Mouse (Mus musculus): Measurements from ENCODE around the gene Napb. TPM values are rescaled to one million over a fixed set of nuclear protein-coding genes. Genes with fewer than 3 reads are reported as not detected.

The Napb gene
- total RNA-seq, 2 experiments from 2014 or later, result 2.5 to 2.6 TPM

DNA sequence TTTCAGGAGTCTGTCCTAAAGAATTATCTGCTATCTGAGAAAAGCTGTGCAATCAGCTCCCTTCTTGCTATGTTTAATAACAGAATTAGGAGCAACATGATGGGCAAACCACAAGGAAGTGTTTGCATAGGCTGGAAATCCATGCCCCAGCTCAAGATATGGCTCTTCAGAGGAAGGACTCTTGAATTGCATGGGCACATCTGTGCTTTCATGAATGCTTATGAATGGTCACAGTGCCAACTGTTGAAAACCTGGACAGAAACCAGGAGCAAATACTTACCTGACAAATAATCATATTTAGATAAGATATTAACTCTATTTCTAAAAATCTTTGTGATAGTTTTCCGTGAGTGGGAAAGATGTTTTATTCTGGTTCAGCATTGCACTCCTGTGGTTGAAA lies 45.4 kb downstream of the Napb start:
- DNase-seq, result no peak

DNA sequence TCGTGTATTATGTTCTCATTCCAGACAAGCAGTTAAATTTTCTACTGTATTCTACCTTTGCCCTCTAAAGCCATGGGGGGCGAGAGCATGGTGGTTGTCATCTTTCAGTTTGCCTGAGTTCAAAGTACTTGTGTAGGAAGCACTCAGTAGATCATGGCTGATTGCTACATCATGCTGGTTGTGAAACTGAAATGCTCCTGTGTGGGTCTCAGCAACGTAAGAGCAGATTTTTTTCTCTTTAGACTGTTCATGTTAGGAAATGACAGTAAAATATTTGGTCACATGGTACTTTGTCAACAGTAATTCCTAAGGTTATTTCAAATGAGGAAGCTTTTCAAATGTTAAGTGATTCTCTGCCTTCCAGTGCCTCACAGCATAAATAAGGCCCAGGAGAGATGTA lies 46.6 kb downstream of the Napb start:
- DNase-seq, result no peak

DNA sequence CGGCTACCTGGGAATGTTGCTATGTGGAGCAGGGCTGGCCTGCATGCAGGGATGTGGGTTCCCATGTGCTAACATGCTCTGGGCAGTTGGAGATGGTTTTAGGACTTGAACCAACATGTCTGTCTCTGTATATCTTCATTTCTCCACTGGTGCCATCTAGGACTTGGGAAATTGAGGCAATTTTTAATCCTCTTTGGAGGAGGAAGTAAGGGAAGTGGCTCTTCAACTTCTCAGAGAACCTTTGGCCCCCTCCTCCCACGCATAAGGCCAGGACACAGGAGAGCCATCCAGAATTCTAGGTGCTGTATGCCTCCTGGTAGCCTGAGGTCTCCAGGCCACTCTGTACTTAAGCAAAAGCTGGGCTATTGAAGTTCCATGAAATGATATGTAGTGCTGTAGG lies 47.3 kb downstream of the Napb start:
- no peak for DNase-seq

DNA sequence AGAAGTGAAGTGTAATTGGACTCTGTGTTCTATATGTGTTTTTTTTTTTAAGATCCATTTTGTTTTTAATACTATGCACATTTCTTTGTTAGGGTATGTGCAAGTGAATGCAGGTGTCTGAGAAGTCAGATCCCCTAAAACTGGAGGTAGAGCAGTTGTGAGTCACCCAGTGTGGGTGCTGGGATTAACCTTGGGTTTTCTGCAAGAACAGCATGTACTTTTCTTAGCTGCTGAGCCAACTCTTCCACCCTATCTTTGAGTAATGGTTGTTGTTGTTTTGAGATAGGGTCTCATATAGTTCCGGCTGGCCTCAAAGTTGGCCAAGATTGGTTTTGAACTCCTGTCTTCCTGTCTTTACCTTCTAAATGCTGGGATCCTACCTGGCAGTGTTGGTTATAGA lies 49.2 kb downstream of the Napb start:
- no peak for DNase-seq

DNA sequence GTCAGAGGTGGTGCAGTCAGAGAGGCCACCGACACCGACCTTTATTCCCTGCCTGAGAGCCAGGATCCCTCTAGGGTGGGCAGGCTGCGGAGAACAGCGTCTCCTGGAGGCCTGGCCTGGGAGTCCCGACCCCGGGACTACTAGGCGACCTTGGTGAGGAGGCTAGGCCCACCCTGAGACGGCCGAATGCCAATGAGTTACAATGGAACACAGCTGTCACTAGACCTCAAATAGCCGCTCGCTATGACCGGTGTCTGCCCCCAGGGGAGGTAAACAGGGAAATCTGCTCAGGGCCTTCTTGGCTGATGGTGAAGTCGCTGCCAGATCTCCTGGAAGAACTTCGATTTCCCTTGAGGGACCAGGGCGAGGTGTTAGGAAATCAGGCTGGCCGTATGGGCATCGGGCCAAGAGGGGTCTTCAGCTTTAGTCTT lies 50.8 kb downstream of the Napb start:
- peak; percentile 79 for DNase-seq

DNA sequence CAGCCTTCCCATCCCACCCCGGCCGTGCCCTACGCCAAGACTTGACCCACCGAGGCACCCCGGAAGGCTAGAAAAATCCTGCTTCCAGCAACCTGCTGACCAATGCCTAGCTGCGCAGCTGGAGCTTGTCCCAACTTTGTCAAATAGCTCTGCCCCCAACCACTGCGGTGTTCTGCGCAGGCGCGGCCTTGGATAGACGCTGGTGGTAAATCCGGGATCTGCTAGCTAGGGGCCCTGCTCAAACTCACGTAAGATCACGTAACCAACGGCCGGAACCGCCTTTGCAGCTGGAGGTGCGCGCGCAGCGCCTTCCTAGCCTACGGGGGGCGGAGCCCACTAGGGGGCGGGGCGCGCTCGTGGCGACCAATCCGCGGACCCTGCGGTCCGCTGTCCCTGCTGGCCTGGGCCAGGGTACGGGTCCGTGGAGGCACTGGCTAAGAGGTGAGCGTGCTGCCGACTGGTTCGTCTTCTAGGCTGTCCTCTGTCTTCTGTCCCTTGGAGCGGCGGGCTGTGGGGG lies 51.4 kb downstream of the Napb start, which contains the start of gene Gzf1:
Gene Gzf1, plus strand, starts transcription at position 249 of the 517 bp plus-strand sequence.
- DNase-seq, result peak; percentile 100

DNA sequence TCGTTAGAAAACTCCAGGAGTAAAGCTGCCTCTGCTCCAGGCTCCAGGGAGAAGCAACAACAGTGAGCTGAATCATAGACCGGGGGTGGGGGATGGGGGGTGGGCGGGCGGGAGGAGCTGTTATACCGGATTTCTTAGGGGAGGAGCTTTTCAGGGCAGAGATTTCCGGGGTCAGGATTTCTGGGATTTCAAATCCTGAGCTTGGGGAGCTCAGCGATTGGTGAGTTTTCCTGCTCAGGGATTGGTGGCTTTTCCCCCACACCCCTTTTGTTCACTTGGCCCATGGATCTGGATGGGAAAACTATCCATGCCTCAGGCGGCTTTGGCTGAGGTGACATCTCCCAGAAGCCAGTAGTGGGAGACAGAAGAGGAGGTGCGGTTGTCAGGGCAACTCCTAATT lies 52.9 kb downstream of the Napb start:
- peak; percentile 59 for DNase-seq

DNA sequence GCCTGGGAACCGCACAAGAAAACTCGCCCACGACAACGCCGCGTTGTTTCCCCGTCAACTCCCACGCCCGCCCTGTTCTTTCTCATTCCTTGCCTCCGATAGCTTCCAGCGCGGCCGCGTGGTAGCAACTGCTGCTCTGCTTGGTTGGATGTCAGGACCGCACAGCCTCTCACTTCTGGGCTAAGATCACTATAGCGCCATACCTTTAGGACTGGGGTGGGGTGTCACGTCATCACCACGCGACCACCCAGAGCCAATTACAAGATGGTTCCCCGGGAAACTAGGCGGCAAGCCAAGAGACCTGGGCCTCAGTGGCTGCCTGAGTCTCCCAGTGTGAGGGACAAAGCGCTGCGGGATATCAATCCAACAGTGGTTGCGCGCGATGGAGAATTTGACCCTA lies 54.5 kb downstream of the Napb start:
- peak; percentile 81 for DNase-seq

DNA sequence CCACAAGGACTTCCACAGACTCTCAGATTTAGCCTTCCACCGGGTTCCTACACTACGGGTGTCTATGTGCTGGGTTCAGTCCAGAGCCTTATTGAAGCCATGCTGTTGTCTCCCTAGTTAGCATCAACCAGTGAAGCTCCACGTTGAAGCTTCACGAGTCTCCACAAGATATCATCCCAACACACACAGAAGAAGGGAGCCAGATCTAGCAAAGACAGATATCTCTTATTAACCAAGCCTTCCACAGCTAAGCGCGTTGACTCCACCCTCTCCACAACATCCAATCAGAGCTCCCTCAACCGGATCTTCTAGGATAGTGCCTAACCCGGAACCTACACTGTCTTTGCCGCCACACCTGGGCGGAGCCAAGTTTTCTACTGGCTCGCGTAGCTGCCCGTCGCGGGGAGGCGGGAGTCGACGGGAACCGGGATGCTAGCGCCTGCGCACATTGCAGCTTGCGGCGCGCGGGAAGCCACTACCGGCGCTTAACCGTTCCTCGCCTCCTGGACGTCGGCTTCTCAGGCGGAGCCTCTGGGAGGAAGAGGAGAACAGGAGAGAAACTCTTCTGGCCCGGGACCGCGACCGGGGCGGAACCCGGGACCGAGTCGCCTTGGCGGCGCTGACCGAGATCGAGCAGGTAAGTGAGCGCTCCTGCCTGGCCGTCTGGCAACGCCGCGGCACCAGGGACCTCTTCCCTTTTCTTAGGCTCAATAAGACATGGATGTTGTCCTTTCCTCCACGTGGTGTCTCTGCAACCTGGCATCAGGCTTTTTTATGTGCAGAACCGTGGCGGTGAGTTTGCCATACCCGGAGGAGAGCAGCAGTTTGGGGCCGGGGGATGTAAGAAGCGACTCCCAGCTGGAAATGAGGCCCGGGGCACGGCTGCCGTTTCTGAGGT lies 59.8 kb downstream of the Napb start, which contains the start of gene Nxt1:
Gene Nxt1, plus strand, starts transcription at position 403 of the 898 bp plus-strand sequence.
- peak; percentile 100 for DNase-seq

DNA sequence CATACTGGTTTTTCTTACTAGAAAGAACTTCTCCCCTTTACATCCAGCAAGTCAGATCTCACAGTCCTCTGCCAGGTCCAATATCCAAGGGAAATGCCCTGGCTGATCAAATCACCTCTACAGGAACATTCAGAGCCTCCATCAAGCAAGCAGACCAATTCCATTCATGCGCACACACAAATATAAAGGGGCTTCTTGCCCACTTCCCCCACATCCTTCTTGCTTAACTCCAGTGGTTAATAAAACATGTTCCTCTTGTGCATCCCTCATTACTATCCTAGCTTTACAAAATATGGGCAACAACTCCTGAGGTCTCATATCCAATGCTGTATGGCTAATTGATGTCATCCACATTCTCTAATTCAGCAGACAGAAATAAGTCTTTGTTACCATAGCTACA lies 68.8 kb downstream of the Napb start:
- DNase-seq, result no peak

DNA sequence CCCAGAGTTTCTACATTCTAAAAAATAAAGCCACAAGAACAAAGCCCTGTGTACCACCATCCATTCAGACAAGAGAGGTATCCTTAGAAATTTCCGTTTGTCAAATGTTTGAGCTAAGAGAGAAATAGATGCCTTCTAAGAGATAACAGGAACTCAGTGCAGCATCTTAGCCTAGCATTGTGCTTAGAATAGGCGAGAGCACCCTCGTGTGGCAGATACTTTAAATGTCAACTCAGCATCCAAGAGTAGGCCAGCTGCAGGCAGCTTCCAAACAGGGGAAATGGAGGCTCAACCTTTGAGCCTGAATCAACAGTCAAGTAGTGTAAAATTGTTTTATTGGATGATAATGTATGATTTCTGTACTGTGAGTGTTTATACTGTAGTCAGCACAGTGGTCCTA lies 77.3 kb downstream of the Napb start:
- DNase-seq, result peak; percentile 76

DNA sequence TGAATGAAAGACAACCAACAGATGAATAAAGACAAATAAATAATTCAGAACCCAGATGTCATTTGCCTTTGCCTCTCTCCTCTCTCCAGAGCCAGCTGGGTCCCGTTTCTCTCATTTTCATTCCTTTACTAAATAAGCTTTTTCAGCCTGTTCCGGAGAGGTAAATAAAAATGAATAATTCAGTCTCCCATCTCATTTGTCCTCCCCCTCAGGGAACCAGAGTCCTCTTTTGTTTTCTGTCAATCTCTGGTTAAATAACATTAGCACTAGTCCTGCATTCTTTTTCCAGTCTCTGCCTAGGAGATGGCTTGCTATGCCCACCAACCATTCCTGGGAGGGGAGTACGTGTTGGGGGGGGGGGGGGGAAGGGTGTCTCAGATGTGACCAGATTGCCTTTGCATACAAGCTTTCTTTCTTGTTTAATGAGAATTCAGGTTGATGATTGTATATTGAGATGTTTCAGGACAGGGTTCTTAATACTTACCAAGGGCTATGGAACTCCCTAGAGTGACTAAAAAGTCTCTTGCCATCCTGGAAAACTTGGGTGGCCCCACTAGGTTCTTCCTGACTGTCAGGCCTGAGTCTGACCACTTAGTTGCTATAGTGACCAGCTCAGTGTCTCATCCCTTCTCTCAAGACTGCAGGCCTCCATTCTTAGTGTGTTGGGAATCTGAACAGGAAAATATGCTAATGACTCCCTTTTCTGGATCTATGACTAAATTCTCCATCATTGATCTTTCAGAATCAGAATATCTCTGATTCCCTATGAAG lies 81.5 kb downstream of the Napb start:
- DNase-seq, result no peak

DNA sequence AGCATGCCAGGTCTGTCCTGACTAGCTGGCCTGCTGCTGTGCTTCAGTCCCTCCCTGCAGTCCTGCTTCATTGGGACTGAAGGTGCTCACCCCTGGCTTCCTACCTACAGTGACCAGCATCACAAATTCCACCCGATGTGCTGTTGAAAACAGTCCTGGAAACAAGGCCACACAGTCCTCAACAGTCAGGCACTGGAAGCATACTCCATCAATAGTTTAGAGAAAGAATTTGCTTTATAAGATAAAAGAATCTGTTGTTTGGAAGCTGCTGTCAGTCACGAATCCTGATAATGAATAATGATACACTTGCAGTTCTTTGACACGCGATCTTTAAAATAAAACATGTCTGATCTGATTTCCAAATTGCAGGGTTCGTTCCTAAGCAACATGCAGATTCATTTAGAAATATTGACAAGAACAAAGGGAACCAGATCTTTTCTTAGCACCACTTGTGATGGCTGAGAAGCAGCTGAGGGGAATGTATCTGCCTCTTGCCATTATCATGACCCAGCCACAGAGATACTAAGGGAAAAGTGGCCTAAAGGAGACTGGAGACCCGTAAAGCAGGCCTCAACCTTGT lies 87.8 kb downstream of the Napb start:
- no peak for DNase-seq

Other genes starting within 250 kb of the Napb start
- gene Nxt1, start 59.9 kb downstream of the Napb start, total RNA-seq (2021), result 10 to 100 TPM; 19.1 to 21.5 TPM
- 10 to 100 TPM; 19.9 to 21.3 TPM for gene Gzf1, start 51.4 kb downstream of the Napb start, total RNA-seq (2021)
- gene Cstl1, start 17.9 kb upstream of the Napb start, total RNA-seq (2021), result not detected
- not detected for gene Cst11, start 39.0 kb upstream of the Napb start, total RNA-seq (2021)
- gene 8030411F24Rik, start 49.5 kb upstream of the Napb start, total RNA-seq (2021), result not detected
- 1 to 10 TPM; 1.4 to 1.7 TPM for gene Cst12, start 56.9 kb upstream of the Napb start, total RNA-seq (2021)
- not detected for gene Cst8, start 66.3 kb upstream of the Napb start, total RNA-seq (2021)
- not detected for gene Cst13, start 87.6 kb upstream of the Napb start, total RNA-seq (2021)
- 1 to 10 TPM; 3.1 to 4.1 TPM for gene Cst9, start 102.7 kb upstream of the Napb start, total RNA-seq (2021)
- under 1 TPM in 1 of 2 experiments, not detected in 1; 0.72 TPM for gene 9230104L09Rik, start 132.6 kb upstream of the Napb start, total RNA-seq (2021)
- gene Cst3, start 143.2 kb upstream of the Napb start, total RNA-seq (2021), result 100 to 1,000 TPM; 527 to 580 TPM

Measured in heart, postnatal 4 days (tissue).